ENCODE assay signal across 11 mouse cellular contexts in the genomic region with DNA sequence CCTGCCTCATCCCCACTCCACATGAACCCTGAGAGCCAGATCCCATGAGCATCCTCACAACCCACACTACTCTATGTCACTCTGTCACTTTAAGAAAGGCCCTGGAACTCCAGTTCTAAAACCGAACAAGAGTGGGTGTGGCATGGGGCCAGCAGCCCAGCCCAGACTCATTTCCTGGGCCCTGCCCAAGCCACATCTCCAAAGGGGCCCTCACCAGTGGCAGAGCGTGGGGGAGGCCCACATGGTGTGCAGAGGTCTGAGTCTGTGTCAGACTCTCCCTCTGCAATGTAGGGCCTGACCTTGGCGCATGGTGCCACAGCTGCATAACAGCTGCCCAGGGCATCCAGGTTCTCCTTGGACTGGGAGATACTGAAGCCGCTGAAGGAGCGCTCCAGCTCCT. TPM values are rescaled to one million over a fixed set of nuclear protein-coding genes. Genes with fewer than 3 reads are reported as not detected.
DNase-seq lines count a peak whose midpoint lies in the region; ATAC-seq lines count a peak whose summit lies in the region.
"Had no signal": no experiment of that assay in that cellular context is flagged by ENCODE, and none has a peak within 500 bp of the region (broad histone marks: within the 10 kb centered on the region; RNA-seq: fewer than 3 reads in every experiment).

No protein-coding gene starts in this region.

- peak; percentile 34 to 42 for DNase-seq in gastrocnemius, postnatal 4 days (ENCODE audit: low spot score in 2 of 2)
- no peak for DNase-seq in gastrocnemius, postnatal 25 days
- peak; percentile 66 for DNase-seq in testis, postnatal 10 days (ENCODE audit: low spot score)
- DNase-seq in testis, postnatal 14 days (ENCODE audit: low spot score): no peak
- peak; percentile 75 for DNase-seq in liver
- no peak for DNase-seq in cerebellum, adult 9-11 months
- DNase-seq in adrenal gland, postnatal 14 days: no peak
- DNase-seq: adrenal gland, postnatal 25 days; kidney, postnatal 25 days had no signal

- ATAC-seq in cerebellum, adult (ENCODE audit: insufficient number of reproducible peaks, low FRiP score, low TSS enrichment): no peak
- ATAC-seq: midbrain, embryonic 15.5 days had no signal

RNA-seq across cellular contexts. Expression of a gene that starts 37.5 kb away (rescaled TPM):
- 1 to 10 TPM; 2.9 to 3.8 TPM for total RNA-seq in gastrocnemius, postnatal 4 days (2021)
- total RNA-seq in gastrocnemius, postnatal 25 days (2021): under 1 TPM in 1 of 2 experiments, not detected in 1; 0.54 TPM
- total RNA-seq in adrenal gland, postnatal 14 days (2021): 5.6 and 9.6 TPM in 2 replicates

RNA-seq across cellular contexts. Expression of a gene that starts 54.2 kb away (rescaled TPM):
- total RNA-seq in gastrocnemius, postnatal 4 days (2021): not detected
- not detected for total RNA-seq in gastrocnemius, postnatal 25 days (2021)
- total RNA-seq in adrenal gland, postnatal 14 days (2021): 6.0 and 6.8 TPM in 2 replicates

Comparison
In these comparisons a context has a peak if more than half of its experiments do, and no peak if none do; other contexts are left out.
1. DNase-seq: peak in gastrocnemius, postnatal 4 days (2 of 2), testis, postnatal 10 days (single experiment) and liver (single experiment); none in gastrocnemius, postnatal 25 days (single experiment), testis, postnatal 14 days (single experiment), cerebellum, adult 9-11 months (single experiment) and adrenal gland, postnatal 14 days (single experiment).